Mouse (Mus musculus): ENCODE results near the gene Polr3gl. TPM values are rescaled to one million over a fixed set of nuclear protein-coding genes. Genes with fewer than 3 reads are reported as not detected.

The Polr3gl gene
- total RNA-seq, 2 experiments from 2014 or later = 32.1 to 34.4 TPM

DNA sequence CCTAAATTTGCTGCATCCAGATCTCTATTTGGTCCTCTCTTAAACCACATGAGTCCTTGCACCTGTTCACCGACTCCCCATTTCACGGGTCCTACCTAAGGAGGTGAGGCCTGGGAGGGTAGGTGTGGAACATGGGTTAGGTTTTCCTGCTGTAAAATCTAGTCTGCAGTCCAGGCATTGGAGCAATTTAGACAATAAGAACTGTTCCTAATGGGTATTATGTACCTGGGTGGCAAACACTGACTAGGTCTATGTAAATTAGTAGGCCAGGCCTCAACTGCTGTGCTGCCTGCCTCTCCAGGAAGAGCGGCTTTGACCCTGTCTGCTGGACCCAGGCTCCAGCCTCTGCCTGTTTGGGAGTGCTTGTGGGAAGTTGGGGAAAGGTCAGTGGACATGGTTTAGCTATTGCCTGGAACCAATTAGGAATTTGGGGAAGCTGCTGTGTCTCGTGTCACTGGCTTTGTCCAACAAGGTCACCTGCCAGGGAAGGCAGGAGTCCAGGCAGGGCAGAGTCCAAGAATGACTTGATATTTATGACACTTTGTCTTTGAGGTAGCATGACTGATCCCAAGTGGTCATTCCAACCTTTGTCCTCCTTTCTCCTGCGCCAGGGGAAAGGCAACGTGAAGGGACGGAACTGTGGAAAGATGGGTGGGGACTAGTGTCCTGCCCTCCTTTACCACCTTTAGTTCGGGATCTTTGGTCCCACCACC is 18.6 kb downstream of the Polr3gl start:
- no peak overlapping the region for H3K4me3 ChIP-seq
- TF ChIP-seq CTCF (conservative IDR thresholded peaks at IDR 0.05) = no peak
- peak overlapping the region; percentile 82; the same call in 1 of the 2 replicates for H3K27ac ChIP-seq
- no peak for DNase-seq (ENCODE audit: low spot score in 2 of 2)

DNA sequence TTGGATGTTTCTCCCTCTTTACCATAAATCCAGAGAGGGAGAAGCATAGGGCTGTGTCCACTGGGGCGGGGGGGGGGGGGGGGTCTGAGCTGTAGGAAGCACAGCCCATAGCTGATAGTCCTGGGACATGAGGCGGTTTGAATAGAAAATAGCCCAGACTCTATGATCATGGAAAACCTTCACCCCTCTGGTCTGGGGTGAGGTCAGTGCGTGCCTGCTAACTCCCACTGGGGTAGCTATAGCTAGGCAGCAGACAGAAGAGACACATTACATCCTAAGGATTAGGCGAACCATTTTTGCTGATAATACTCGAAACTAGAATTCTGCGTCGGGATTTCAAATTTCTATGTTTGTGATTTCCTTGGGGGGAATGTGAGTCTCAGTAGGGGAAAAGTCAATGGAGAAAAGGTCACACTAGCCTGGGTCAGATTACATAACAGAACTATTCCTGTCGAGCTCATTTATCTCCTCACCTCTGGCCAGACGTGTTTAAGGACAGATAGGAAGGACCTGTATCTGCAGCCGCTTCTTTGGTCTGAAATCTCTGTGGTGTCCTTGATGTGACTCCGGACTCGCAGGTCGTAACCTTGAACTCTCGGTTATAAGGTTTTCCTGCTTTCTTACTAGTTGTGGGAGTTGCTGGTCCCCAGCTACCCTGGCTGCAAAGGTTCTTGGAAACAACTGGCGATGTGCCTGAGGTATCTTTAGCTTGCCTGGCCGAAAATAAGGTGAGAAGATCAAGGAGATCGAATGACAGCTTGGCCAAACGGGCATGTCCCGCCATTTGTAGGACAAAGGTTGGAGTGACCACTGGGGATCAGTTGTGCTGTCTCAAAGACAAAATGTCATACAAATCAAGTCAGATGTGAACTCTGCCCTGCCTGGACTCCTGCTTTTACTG is 20.1 kb downstream of the Polr3gl start:
- DNase-seq (ENCODE audit: low spot score in 2 of 2) = no peak
- Histone ChIP-seq H3K4me3 (no peak overlapping the region), H3K27ac (no peak overlapping the region)
- no peak for TF ChIP-seq CTCF (conservative IDR thresholded peaks at IDR 0.05)

DNA sequence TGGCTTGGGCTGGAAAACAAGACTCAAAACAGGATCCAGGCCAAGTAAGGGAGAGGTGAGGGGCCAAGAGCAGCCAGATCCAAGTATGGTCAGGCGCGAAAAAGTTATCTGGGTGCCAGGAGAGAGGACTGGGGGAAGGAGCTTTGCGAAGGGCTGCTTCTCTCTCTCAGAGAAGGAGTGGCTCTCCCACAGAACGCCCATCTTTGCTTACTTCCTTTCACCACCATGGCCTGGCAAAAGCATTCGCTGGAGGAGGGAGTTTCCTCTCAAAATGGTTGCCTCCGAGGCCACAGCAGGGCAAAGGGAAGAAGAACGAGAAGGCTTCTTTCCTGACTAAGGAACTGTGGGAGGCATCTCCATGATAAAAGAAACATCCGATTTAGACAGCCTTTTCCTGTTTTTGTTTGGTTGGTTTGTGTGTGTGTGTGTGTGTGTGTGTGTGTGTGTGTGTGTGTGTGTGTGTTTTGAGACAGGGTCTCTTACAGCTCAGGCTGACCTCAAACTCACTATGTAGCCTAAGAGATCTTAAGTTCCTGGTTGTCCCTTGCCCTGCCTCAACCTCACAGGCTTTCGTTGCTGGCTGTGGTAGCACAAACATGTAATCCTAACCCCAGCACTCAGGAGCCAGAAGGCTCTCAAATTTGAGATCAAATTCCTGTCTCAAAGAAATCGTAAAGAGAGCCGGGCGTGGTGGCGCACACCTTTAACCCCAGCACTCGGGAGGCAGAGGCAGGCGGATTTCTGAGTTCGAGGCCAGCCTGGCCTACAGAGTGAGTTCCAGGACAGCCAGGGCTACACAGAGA is 21.9 kb downstream of the Polr3gl start:
- no peak for TF ChIP-seq CTCF (conservative IDR thresholded peaks at IDR 0.05)
- no peak overlapping the region for H3K4me3 ChIP-seq
- DNase-seq (ENCODE audit: low spot score in 2 of 2) = no peak
- peak overlapping the region; percentile 60; the same call in 1 of the 2 replicates for H3K27ac ChIP-seq

DNA sequence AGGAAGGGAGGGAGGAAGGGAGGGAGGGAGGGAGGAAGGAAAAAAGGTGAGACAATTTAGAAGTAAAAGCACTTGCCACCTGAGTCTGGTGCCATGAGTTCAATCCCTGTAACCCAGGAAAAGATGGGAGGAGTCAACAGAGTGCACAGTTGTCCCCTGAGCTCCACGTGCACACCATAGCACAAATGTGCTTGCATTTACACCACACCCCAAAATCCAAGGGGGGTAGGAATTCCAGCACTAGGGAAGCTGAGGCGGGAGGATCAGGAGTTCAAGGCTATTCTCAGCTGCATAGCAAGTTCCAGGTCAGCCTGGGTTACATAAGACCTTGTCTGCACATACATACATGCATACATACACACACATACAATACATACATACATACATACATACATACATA is 22.6 kb downstream of the Polr3gl start:
- peak overlapping the region; percentile 60; the same call in 1 of the 2 replicates for H3K27ac ChIP-seq
- no peak for DNase-seq (ENCODE audit: low spot score in 2 of 2)
- TF ChIP-seq CTCF (conservative IDR thresholded peaks at IDR 0.05) = no peak
- no peak overlapping the region for H3K4me3 ChIP-seq

DNA sequence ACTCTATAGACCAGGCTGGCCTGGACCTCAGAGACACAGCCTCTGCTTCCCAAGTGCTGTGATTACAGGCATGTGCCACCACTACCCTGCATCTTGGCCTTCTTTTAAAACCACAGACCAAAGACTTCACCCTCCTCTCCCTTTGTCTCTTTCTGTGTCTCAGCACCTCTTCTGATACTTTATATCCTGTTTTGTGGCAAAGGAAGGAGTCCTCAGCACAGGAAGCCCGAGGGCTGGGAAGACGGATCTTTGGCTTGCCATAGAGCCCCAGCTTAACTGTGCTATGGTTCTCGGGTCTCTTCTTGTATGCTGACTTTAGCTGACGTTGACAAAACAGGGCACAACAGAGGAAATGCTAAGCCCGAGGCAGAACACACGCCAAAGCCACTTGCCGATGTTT is 23.3 kb downstream of the Polr3gl start:
- no peak for DNase-seq (ENCODE audit: low spot score in 2 of 2)
- no peak for TF ChIP-seq CTCF (conservative IDR thresholded peaks at IDR 0.05)
- no peak overlapping the region for H3K4me3 ChIP-seq
- H3K27ac ChIP-seq = no peak overlapping the region; the same call in 1 of the 2 replicates

DNA sequence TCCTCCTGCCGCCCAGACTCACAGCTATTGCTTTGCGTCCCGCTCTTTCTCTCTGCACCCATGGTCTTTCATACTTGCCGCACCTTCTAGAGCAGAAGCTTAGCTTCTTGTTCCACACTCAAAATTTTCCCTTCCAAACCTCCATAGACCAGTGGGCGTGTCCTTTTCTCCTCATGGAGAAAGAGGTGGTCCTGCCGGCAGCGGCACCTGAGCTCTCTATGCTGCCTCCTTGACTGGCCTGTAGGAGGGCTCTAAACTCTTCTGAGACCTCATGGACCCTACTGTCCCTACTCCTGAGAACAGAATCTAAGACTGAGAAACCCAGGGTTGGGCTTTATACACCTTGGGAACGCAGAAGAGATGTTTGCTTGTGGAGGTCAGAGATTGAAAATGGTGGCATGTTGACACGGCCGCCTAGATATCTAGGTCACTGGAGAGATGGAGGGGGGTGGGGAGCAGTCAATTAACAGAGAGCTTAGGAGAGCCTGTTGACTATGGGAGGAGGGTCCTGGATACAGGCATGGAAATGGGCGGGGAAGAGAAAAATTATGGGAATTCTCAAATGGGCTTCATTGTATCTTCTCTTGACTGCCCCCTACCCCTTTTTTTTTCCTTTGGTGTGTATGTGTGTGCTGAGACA is 23.9 kb downstream of the Polr3gl start:
- no peak for TF ChIP-seq CTCF (conservative IDR thresholded peaks at IDR 0.05)
- Histone ChIP-seq H3K27ac (no peak overlapping the region; the same call in 1 of the 2 replicates), H3K4me3 (no peak overlapping the region)
- DNase-seq (ENCODE audit: low spot score in 2 of 2) = no peak

DNA sequence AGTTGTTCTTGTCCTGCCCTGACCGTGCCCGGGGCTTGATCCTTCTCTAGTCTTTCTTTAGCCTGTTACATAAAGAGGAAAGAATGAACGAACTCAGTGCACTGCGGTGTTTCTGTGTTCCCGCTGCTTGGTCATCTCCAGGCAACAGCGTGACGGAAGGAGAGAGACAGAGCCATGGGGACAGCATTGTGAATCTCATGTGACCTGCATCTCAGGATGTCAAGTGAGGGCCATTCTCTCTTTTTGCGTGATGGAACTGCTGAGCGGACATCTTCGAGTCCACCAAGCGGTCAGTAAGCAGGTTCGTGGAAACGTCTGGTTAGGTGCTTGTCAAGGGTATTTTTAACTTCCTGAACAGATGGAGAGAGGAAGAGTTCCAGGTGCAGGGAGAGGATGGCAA is 24.5 kb downstream of the Polr3gl start:
- Histone ChIP-seq H3K4me3 (no peak overlapping the region), H3K27ac (no peak overlapping the region)
- no peak for TF ChIP-seq CTCF (conservative IDR thresholded peaks at IDR 0.05)
- no peak for DNase-seq (ENCODE audit: low spot score in 2 of 2)

DNA sequence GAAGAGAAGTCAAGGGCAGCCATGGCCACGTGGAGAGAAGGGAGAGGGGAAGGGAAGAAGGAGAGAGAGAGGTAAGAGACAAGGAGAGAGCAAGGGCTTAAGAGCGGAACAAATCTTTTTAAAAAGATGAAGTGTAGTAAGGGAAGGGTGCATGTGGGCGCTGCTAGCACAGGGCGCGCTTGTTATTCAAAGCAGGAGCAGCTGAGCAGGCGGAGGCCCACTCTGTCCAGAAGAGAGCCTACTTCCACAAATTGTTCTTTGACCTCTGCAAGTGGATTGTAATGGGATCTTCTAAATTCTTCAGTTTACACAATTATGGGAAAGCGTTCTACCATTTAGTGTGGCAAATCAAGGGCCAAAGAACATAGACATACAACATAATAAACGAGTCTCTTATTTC is 25.4 kb downstream of the Polr3gl start:
- no peak for TF ChIP-seq CTCF (conservative IDR thresholded peaks at IDR 0.05)
- H3K27ac ChIP-seq = 0 out of 2 replicates have a peak overlapping the region, but pooled peaks have one; percentile 43
- DNase-seq (ENCODE audit: low spot score in 2 of 2) = no peak
- H3K4me3 ChIP-seq = no peak overlapping the region

DNA sequence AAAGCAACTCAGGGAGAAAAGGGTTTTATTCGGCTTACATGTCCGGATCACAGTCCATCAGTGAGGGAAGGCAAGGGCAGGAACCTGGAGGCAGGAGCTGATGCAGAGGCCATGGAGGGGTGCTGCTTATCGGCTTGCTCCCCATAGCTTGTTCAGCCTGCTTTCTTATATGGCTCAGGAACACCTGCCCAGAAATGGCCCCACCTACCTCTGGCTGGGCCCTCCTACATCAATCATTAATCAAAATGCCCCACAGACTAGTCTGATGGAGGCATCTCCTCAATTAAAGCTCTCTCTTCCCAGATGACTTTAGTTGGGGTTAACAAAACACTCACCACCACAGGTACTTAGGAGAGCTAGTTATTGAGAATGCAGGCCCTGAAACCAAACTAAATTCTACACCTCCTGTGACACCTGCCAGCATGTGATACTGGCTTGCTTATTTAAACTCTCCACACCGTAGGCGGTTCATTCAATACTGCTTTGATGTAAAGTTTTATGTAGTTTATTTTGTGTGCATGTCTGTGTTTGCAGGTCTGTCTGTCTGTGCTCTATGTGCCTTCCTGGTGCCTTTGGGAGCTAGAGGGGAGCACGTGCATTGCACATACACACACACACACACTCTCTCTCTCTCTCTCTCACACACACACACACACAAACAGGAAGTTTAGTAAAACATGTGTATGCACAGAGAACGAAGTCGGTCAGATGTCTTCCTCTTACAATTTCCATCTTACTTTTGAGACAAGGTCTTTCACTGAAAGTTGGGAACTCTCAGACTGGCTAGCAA is 27.1 kb downstream of the Polr3gl start:
- no peak for TF ChIP-seq CTCF (conservative IDR thresholded peaks at IDR 0.05)
- H3K4me3 ChIP-seq = no peak overlapping the region
- no peak for DNase-seq (ENCODE audit: low spot score in 2 of 2)

DNA sequence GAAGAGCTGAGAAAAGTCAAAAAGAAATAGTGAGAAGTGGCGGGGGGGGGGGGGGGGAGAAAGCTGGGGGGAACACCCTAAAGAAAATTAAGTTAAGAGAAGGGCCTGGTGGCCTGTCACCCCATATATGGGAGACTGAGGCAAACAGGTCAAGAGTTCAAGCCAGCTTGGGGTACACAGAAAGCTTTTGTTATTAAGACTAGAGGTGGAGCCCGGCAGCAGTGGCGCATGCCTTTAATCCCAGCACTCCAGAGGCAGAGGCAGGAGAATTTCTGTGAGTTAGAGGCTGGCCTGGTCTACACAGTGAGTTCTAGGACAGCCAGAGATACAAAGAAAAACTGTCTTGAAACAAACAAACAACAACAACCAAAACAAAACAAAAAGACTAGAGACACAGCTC is 28.9 kb downstream of the Polr3gl start:
- Histone ChIP-seq H3K27ac (peak overlapping the region; percentile 77), H3K4me3 (no peak overlapping the region)
- DNase-seq (ENCODE audit: low spot score in 2 of 2) = no peak
- no peak for TF ChIP-seq CTCF (conservative IDR thresholded peaks at IDR 0.05)

More for the DNA sequence above, 27.1 kb downstream of the Polr3gl start:
- H3K27ac ChIP-seq = no peak overlapping the region

DNA sequence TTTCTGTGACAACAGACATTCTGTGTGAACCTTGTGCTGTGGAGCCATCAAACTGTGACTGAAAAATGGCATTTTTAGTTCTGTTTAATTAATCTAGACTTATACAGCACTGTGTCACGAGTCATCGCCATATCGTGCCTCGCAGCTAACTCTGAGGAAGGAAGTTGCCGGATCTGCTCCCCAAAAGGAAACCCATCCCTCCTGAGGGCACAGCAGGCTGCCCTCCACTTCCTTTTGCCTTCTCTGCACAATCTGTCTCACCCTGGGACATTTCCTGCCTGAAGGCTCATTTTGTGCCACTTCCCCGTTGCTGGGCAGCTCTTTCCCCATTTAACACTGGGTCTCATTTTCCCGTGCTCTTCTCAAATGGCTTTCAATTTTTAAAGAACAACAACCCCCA is 29.3 kb downstream of the Polr3gl start:
- no peak for DNase-seq (ENCODE audit: low spot score in 2 of 2)
- H3K4me3 ChIP-seq = no peak overlapping the region
- no peak for TF ChIP-seq CTCF (conservative IDR thresholded peaks at IDR 0.05)
- H3K27ac ChIP-seq = peak overlapping the region; percentile 77
